Mouse (Mus musculus) liver, embryonic 13.5 days (tissue): Measurements from ENCODE around the gene Tep1. TPM values are rescaled to one million over a fixed set of nuclear protein-coding genes. Genes with fewer than 3 reads are reported as not detected.
"Not testable (repeated sequence)": the region's sequence is repeated elsewhere in the genome, so short reads cannot be mapped to it uniquely, and the experiment has no call there.

ENCODE experiments used
- ATAC-seq: fragments of 200-750 bp; cut with Nextera tagmentation; 2 replicates; pipeline ENCODE4 v1.8.0; 2017; ENCODE audit warnings: low read depth, mild to moderate bottlenecking, moderate number of reproducible peaks, moderate library complexity
- DNase-seq: peaks from one replicate; pipeline ENCODE4 v3.0.0; 2022
- H3K27ac ChIP-seq: fragments of 300-500 bp; sonication (generic); 2 replicates; pipeline ENCODE4 v1.5.1; 2015; ENCODE audit warnings: moderate library complexity, mild to moderate bottlenecking, inconsistent platforms
- H3K27me3 ChIP-seq: fragments of 300-500 bp; sonication (generic); 2 replicates; pipeline ENCODE4 v1.6.1; 2015; ENCODE audit warnings: mild to moderate bottlenecking, inconsistent platforms
- H3K36me3 ChIP-seq: fragments of 300-500 bp; sonication (generic); 2 replicates; pipeline ENCODE4 v1.6.1; 2015; ENCODE audit warnings: mild to moderate bottlenecking, inconsistent platforms
- H3K4me1 ChIP-seq: fragments of 300-500 bp; sonication (generic); replicated peaks from 2 replicates; pipeline ENCODE4 v1.6.1; 2015; ENCODE audit warnings: inconsistent platforms
- H3K4me2 ChIP-seq: fragments of 300-500 bp; sonication (generic); 2 replicates; pipeline ENCODE4 v1.6.1; 2015; ENCODE audit warnings: inconsistent platforms, mild to moderate bottlenecking, moderate library complexity
- H3K4me3 ChIP-seq: fragments of 300-500 bp; sonication (generic); replicated peaks from 2 replicates; pipeline ENCODE4 v1.5.1; 2015; ENCODE audit warnings: mild to moderate bottlenecking, inconsistent platforms
- H3K9ac ChIP-seq: fragments of 300-500 bp; sonication (generic); 2 replicates; pipeline ENCODE4 v1.6.1; 2015; ENCODE audit warnings: mild to moderate bottlenecking, inconsistent platforms
- H3K9me3 ChIP-seq: fragments of 300-500 bp; sonication (generic); replicated peaks from 2 replicates; pipeline ENCODE4 v1.6.1; 2016; ENCODE audit warnings: inconsistent platforms
- whole genome bisulfite sequencing: fragments of 180-500 bp; shearing (Covaris S2); methylation state at CpG from one replicate; pipeline ENCODE4 v1.1.7; 2015; ENCODE audit not compliant: insufficient replicate concordance; 5-methylcytosine and 5-hydroxymethylcytosine counted together
- polyA plus RNA-seq: library from polyadenylated mRNA; unstranded; fragments of >200 nt; fragmentation: Nextera tagmentation; extraction: Ambion mirVana; gene quantifications from 2 replicates; pipeline ENCODE4 v1.2.1, GENCODE M21; 2015

The Tep1 gene
- 2.2 and 2.5 TPM in 2 replicates for polyA plus RNA-seq

DNA sequence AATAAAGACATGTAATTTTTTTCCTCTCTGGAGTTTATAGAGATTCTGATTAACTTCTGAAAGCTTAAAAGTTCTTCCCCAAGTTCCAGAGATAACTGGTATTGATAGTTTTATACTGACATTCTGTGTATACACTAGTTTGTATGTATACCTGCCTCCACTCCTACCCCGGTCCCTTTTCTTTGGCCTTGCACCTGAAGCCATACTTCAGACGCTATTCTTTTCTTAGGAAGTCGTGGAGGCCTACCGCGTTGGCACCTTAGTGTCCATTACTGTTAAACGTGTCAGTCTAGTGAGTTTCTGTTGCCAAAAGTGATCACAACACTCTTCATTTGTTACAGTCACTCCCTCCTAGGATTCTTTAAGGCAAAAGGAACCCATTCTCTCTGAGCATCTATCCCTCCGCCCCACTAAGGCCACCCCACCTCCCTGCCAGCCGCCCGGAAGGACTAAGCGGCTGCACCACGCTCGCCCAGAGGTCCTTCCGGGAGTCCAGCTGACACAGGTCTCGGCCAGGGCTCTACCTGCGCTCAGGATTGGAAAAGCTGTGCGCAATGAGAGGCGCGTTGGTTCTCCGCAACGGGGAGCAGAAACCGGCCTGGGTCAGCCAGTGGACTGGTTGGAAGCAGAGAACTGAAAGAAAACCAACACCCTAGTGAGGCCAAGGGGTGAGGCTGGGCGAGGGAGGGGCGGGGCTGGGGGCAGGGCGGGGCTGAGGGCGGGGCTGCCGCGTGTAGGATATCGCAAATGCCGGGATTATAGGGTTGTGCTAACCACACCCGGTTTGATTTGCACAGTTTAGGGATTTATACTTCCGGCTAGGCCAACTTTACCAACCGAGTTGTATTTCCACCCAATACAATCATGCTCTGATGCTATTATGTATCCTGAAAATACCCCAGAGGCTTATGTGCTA lies at the start of gene Tep1:
Gene Tep1, minus strand, starts transcription at position 672 of the 916 bp plus-strand sequence.
- Histone ChIP-seq H3K4me2 (peak within 1 kb of the TSS; percentile 75), H3K4me3 (peak within 1 kb of the TSS; percentile 64), H3K36me3 (no peaks in the 10 kb centered on the region), H3K27me3 (no peaks in the 10 kb centered on the region), H3K9me3 (no peaks in the 10 kb centered on the region), H3K27ac (peak within 1 kb of the TSS; percentile 50; the same call in 1 of the 2 replicates), H3K9ac (peak within 1 kb of the TSS; percentile 69), H3K4me1 (peaks cover 16% of the 10 kb centered on the region)
- ATAC-seq (peak; percentile 89), DNase-seq (peak; percentile 61)
- 5% methylated on average over 32 of the region's 32 CpGs for WGBS

DNA sequence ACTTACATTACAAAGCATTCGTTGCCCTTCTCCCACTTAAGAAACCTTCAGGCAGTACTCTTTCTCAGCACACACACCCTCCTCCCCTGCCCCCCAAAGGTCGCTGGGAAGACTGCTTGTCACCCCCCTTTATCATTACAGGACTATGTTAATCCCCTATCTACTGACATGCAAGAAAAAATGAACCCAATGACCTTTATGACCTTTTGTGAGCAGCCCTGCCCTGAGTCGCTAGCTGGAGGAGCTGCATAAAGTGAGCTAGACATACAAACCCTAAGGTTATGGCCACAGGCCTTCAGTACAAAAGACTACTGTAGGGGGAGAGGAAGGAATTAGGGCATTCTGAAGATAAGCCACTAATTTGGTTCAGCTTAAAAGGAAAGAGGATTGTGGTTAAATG lies 41.0 kb upstream of the Tep1 start:
- no peak overlapping the region for H3K27ac ChIP-seq
- H3K4me1 ChIP-seq = no peaks in the 10 kb centered on the region
- no peak overlapping the region for H3K9ac ChIP-seq
- no peak for ATAC-seq
- no peak for DNase-seq
- 59% methylated on average over 3 of the region's 3 CpGs for WGBS
- peaks cover 39% of the 10 kb centered on the region for H3K36me3 ChIP-seq
- no peak overlapping the region for H3K4me2 ChIP-seq
- no peaks in the 10 kb centered on the region for H3K9me3 ChIP-seq
- H3K27me3 ChIP-seq = no peaks in the 10 kb centered on the region
- H3K4me3 ChIP-seq = no peak overlapping the region

DNA sequence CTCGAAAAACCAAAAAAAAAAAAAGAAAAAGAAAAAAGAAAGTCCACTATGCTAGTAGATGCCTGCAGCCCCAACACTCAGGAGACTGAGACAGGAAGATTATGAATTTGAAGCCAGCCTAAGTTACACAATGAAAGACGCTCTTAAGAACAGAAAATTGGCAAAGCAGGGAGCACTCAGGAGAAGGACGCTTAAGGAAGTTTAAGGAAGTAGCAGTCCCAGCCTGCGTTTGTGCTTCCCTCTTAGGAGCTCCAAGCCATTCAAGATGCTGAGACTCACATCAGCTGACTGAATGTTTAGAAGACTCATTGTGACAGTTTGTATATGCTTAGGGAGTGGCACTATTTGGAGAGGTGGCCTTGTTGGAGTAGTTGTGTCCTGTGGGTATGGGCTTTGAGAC lies 37.8 kb upstream of the Tep1 start:
- H3K4me3 ChIP-seq = no peak overlapping the region
- H3K9ac ChIP-seq = no peak overlapping the region
- no peaks in the 10 kb centered on the region for H3K27me3 ChIP-seq
- H3K36me3 ChIP-seq = peaks cover 11% of the 10 kb centered on the region
- ATAC-seq = no peak
- no peak overlapping the region for H3K27ac ChIP-seq
- WGBS = 44% methylated on average over 4 of the region's 4 CpGs
- H3K4me2 ChIP-seq = no peak overlapping the region
- peaks cover 9% of the 10 kb centered on the region for H3K4me1 ChIP-seq
- H3K9me3 ChIP-seq = no peaks in the 10 kb centered on the region
- no peak for DNase-seq

DNA sequence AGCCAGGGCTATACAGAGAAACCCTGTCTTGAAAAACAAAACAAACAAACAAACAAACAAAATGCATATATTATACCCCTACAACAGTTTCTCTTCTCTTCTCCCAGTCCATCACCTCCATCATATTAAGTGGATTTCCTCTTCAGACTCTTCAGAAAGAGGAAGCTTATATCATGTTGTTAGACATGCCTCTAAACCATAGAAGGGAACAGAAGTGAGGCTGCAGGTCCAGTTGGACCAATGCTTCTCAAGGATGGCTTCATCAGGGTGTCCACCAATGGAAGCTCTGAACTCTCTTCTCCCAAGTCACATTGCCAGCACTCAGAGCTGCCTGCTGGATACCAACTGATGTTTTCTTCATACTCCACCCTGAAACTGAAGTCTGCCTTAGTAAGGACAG lies 35.0 kb upstream of the Tep1 start:
- not testable (repeated sequence) for H3K27me3 ChIP-seq, H3K4me1 ChIP-seq, DNase-seq, H3K36me3 ChIP-seq, H3K4me2 ChIP-seq, ATAC-seq, H3K9ac ChIP-seq, H3K27ac ChIP-seq, H3K9me3 ChIP-seq, H3K4me3 ChIP-seq

DNA sequence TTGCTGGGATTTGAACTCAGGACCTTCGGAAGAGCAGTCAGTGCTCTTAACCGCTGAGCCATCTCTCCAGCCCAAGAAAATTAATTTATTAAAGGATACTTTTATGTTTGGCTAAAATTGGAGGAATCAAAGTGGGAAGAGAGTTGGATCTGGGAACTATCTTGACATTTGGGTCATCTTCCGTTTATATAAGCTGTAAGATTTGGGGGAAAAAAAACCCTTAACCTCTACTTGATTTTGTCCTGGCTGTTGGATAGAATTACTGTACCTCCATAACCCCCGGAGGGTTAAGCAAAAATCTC lies 34.4 kb upstream of the Tep1 start:
- 74% methylated on average over 4 of the region's 4 CpGs for WGBS
- DNase-seq (no peak), ATAC-seq (no peak)
- Histone ChIP-seq H3K27me3 (no peaks in the 10 kb centered on the region), H3K4me3 (no peak overlapping the region), H3K9me3 (no peaks in the 10 kb centered on the region), H3K27ac (no peak overlapping the region), H3K9ac (no peak overlapping the region), H3K4me2 (no peak overlapping the region), H3K4me1 (peaks cover 9% of the 10 kb centered on the region), H3K36me3 (no peaks in the 10 kb centered on the region)

DNA sequence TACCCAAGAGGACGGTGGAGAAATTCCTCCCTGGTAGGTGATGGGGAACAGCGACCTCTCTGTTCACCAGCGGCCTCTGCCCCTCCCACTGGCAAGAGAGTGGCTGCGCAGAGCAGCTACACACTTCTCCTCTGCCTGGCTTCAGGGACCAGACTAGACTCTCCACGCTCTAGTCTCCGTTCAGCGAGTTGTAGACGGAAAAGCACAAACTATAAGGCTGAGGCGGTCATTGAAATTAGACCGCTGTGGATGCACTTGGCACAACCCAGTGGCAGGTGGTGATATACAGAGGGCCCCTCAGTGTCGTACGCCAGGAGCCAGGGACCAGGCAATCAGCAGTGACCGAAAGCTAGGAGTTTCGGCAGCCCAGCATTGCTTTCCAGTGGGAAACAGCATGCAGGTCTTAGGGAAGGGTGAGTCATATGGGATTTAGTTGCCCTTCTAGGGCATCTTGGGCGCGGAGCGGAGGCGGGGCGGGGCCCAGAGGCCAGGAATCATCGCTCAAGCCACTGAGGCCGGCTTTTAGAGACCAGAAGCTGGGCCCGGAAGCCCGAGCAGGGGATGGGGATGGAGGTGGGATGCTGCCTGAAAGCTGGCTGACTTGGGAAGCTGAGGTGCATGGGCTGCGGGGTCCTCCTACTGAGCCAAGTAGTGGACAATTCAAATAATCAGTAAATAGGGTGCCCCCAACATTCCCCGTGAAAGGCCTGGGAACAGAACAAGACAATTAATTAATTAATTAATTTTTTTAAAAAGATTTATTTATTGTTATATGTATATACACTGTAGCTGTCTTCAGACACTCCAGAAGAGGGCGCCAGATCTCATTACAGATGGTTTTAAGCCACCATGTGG lies 33.8 kb upstream of the Tep1 start:
- Histone ChIP-seq H3K4me3 (peak overlapping the region; percentile 52), H3K4me2 (peak overlapping the region; percentile 77), H3K9ac (peak overlapping the region; percentile 49; the same call in 1 of the 2 replicates), H3K36me3 (no peaks in the 10 kb centered on the region), H3K9me3 (no peaks in the 10 kb centered on the region), H3K4me1 (peaks cover 9% of the 10 kb centered on the region), H3K27me3 (no peaks in the 10 kb centered on the region), H3K27ac (no peak overlapping the region)
- ATAC-seq (peak; percentile 78), DNase-seq (no peak)
- WGBS = 7% methylated on average over 26 of the region's 26 CpGs

DNA sequence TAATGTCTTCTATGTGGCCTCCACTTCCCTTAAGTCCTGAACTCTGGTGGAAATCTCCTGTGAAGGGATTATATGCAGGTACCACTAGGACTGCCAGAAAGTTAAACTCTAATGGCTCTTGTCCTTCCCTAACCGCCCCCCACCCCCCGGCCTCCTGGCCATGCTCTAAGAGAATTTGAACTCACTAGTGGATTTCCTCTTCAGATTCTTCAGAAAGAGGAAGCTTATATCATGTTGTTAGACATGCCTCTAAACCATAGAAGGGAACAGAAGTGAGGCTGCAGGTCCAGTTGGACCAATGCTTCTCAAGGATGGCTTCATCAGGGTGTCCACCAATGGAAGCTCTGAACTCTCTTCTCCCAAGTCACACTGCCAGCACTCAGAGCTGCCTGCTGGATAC lies 27.6 kb upstream of the Tep1 start:
- DNase-seq, ATAC-seq, H3K9me3 ChIP-seq, H3K4me2 ChIP-seq, H3K4me1 ChIP-seq, H3K27ac ChIP-seq, H3K4me3 ChIP-seq, H3K9ac ChIP-seq, H3K36me3 ChIP-seq: not testable (repeated sequence)
- H3K27me3 ChIP-seq = peaks cover 20% of the 10 kb centered on the region
- 41% methylated on average over 2 of the region's 2 CpGs for WGBS

DNA sequence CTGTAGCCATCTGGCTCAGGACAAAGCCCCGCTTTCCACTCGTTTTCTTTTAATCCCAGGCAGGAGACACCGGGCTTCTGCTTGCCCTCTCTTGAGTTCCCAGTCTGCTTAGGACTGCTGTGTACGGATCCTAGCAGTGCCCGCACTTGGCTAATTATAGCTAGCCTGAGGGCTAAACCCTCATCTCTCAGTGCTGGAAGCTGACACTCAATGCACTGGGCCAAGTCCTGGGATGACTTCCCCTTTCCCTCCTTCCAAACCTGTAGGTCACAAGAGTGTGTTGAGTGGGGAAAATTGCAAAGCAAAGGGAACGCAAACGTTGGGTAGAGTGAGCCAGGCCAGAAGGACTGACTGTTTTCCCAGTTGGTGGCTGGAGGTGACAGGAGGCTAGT lies 27.0 kb upstream of the Tep1 start, which contains the start of gene Klhl33:
Gene Klhl33, minus strand, starts transcription at position 134 of the 392 bp plus-strand sequence.
- H3K27ac ChIP-seq = no peak within 1 kb of the TSS
- peak within 1 kb of the TSS; percentile 64 for H3K4me2 ChIP-seq
- no peaks in the 10 kb centered on the region for H3K9me3 ChIP-seq
- no peak for ATAC-seq
- H3K4me1 ChIP-seq = peaks cover 8% of the 10 kb centered on the region
- WGBS = 37% methylated on average over 7 of the region's 7 CpGs
- H3K36me3 ChIP-seq = no peaks in the 10 kb centered on the region
- H3K9ac ChIP-seq = peak within 1 kb of the TSS; percentile 49
- DNase-seq = no peak
- H3K4me3 ChIP-seq = peak within 1 kb of the TSS; percentile 45
- H3K27me3 ChIP-seq = peaks cover 20% of the 10 kb centered on the region

DNA sequence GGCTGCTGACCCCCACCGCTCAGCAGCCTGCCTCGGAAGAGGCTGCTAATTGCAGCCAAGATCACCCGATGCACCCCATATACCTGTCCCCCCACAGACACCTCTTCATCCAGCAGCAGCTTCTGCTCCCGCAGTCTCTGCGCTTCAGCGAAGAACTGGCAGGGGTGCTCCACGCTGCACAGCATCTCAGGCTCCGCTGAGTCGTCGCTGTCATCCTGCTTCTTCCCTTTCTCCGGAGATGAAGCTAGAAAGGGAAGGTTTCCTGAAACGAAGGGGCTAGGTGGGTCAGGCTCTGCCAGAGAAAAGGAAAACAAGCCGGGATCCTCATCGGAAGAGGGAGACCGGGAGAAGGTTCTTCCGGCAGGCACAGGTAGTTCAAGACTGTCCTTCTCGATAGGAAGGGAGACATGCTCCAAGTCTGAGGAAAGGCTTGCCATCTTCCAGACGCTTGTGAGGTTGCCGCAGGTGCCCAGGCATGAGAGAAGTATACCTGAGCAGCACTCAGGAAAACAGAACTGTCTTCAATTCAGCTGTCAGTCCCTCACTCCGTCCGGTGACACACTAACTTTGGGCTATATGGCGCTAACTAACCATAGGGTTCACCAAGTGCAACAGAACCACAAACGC lies 26.5 kb upstream of the Tep1 start:
- ATAC-seq = 0 out of 2 replicates have a peak, but pooled peaks have one; percentile 22
- WGBS = 21% methylated on average over 23 of the region's 23 CpGs
- H3K27ac ChIP-seq = no peak overlapping the region

DNA sequence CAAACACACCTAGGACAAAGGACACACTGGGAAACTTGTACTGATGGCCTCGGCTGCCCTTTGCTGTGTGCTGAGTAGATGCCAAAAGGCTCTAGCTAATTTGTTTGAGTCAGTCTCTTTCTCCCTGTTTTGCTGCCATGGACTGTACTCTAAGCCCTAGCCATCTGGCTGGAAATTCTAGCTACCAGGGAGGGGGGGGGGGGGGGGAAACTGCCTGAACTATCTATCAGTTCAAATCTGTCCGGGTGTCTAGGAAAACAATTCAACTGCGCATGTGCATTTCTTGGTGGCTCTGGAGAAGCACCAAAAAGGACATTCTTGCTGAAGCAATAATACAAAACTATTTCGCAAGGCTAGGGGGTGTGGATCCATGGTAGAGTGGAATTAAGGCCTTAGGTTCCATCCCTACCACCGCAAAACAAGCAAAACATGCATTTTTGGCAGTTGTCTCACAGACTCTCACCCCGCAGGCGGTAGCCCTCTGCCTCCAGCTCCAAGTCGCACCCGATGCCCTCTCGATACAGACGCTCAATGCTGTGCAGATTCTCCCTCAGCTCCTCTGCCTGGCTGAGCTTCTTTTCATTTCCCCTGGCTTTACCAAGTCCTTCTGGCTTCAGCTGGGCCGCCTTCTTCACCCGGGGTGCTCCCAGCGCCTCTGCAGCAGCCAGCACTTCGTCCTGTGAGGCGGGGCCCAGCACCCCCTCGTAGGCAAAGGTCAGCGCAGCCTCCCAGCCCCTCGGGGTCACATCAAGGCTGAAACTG lies 25.8 kb upstream of the Tep1 start:
- Histone ChIP-seq H3K9me3 (no peaks in the 10 kb centered on the region), H3K36me3 (no peaks in the 10 kb centered on the region), H3K4me2 (peak overlapping the region; percentile 64), H3K9ac (peak overlapping the region; percentile 49), H3K27ac (no peak overlapping the region), H3K27me3 (peaks cover 20% of the 10 kb centered on the region), H3K4me1 (peaks cover 8% of the 10 kb centered on the region), H3K4me3 (peak overlapping the region; percentile 45)
- no peak for DNase-seq
- peak; percentile 57 for ATAC-seq
- WGBS = 20% methylated on average over 19 of the region's 19 CpGs

More for the DNA sequence above, 26.5 kb upstream of the Tep1 start:
- peaks cover 20% of the 10 kb centered on the region for H3K27me3 ChIP-seq
- no peak for DNase-seq
- peak overlapping the region; percentile 64 for H3K4me2 ChIP-seq
- H3K36me3 ChIP-seq = no peaks in the 10 kb centered on the region
- H3K9me3 ChIP-seq = no peaks in the 10 kb centered on the region
- H3K4me3 ChIP-seq = peak overlapping the region; percentile 45
- H3K4me1 ChIP-seq = peaks cover 8% of the 10 kb centered on the region
- peak overlapping the region; percentile 49 for H3K9ac ChIP-seq
